Mouse (Mus musculus) stomach, postnatal 0 days (tissue): ENCODE measurements around the gene Alpk1. TPM values are rescaled to one million over a fixed set of nuclear protein-coding genes. Genes with fewer than 3 reads are reported as not detected.

Experiments
- ATAC-seq: fragments of 200-750 bp; cut with Nextera tagmentation; 2 replicates; pipeline ENCODE4 v1.8.0; 2017; ENCODE audit not compliant: low FRiP score, low TSS enrichment
- DNase-seq: peaks from one replicate; pipeline ENCODE4 v3.0.0-alpha.2; 2016; ENCODE audit warnings: low spot score
- H3K27ac ChIP-seq: fragments of 300-500 bp; sonication (generic); replicated peaks from 2 replicates; pipeline ENCODE4 v1.5.1; 2014; ENCODE audit warnings: mild to moderate bottlenecking, control low read depth
- H3K27me3 ChIP-seq: fragments of 300-500 bp; sonication (generic); 2 replicates; pipeline ENCODE4 v1.6.1; 2014; ENCODE audit warnings: low read length; ENCODE audit not compliant: control insufficient read depth, insufficient read depth
- H3K36me3 ChIP-seq: fragments of 300-500 bp; sonication (generic); 2 replicates; pipeline ENCODE4 v1.6.1; 2014; ENCODE audit warnings: low read length, mixed read lengths; ENCODE audit not compliant: control insufficient read depth, insufficient read depth
- H3K4me1 ChIP-seq: fragments of 300-500 bp; sonication (generic); replicated peaks from 2 replicates; pipeline ENCODE4 v1.6.1; 2014; ENCODE audit warnings: antibody characterized with exemption; ENCODE audit not compliant: control insufficient read depth, insufficient read depth
- H3K4me2 ChIP-seq: fragments of 300-500 bp; sonication (generic); replicated peaks from 2 replicates; pipeline ENCODE4 v1.6.1; 2014; ENCODE audit warnings: low read depth, mild to moderate bottlenecking, control low read depth, moderate library complexity
- H3K4me3 ChIP-seq: fragments of 300-500 bp; sonication (generic); 2 replicates; pipeline ENCODE4 v1.5.1; 2014; ENCODE audit warnings: low read depth, low read length, control low read depth
- H3K9ac ChIP-seq: fragments of 300-500 bp; sonication (generic); 2 replicates; pipeline ENCODE4 v1.6.1; 2014; ENCODE audit warnings: mild to moderate bottlenecking, low read length, control low read depth, mixed read lengths
- H3K9me3 ChIP-seq: fragments of 300-500 bp; sonication (generic); 2 replicates; pipeline ENCODE4 v1.6.1; 2016; ENCODE audit warnings: low read length; ENCODE audit not compliant: control insufficient read depth
- CTCF ChIP-seq: IDR thresholded peaks from 2 replicates; pipeline ENCODE4 v1.5.1; 2016; ENCODE audit warnings: antibody characterized with exemption, low read depth, mild to moderate bottlenecking, moderate library complexity
- EP300 ChIP-seq: optimal IDR thresholded peaks from 2 replicates; pipeline ENCODE3; 2016; ENCODE audit warnings: antibody characterized with exemption
- WGBS: fragments of 180-500 bp; shearing (Covaris S2); extraction: QIAGEN DNeasy Blood & Tissue Kit; methylation state at CpG from one replicate; pipeline ENCODE4 v1.1.7; 2014; 5-methylcytosine and 5-hydroxymethylcytosine counted together
- polyA plus RNA-seq: library from polyadenylated mRNA; unstranded; fragments of >200 nt; fragmentation: Nextera tagmentation; extraction: Ambion mirVana; gene quantifications from 2 replicates; pipeline ENCODE4 v1.2.1, GENCODE M21; 2015

The Alpk1 gene
- polyA plus RNA-seq, 1 experiment from 2014 or later = 1.5 TPM

GRCm38 (mm10) chr3:127640762-127641700, 139.3 kb downstream of the Alpk1 start:
- Histone ChIP-seq H3K4me3 (no peak overlapping the region), H3K4me2 (no peak overlapping the region), H3K36me3 (no peaks in the 10 kb centered on the region), H3K9me3 (no peaks in the 10 kb centered on the region), H3K9ac (no peak overlapping the region), H3K4me1 (no peaks in the 10 kb centered on the region), H3K27me3 (peaks cover 16% of the 10 kb centered on the region), H3K27ac (no peak overlapping the region)
- no peak for TF ChIP-seq EP300
- no peak for TF ChIP-seq CTCF
- DNase-seq (no peak), ATAC-seq (no peak)
- 5% methylated on average over 37 of the region's 37 CpGs for WGBS

DNA sequence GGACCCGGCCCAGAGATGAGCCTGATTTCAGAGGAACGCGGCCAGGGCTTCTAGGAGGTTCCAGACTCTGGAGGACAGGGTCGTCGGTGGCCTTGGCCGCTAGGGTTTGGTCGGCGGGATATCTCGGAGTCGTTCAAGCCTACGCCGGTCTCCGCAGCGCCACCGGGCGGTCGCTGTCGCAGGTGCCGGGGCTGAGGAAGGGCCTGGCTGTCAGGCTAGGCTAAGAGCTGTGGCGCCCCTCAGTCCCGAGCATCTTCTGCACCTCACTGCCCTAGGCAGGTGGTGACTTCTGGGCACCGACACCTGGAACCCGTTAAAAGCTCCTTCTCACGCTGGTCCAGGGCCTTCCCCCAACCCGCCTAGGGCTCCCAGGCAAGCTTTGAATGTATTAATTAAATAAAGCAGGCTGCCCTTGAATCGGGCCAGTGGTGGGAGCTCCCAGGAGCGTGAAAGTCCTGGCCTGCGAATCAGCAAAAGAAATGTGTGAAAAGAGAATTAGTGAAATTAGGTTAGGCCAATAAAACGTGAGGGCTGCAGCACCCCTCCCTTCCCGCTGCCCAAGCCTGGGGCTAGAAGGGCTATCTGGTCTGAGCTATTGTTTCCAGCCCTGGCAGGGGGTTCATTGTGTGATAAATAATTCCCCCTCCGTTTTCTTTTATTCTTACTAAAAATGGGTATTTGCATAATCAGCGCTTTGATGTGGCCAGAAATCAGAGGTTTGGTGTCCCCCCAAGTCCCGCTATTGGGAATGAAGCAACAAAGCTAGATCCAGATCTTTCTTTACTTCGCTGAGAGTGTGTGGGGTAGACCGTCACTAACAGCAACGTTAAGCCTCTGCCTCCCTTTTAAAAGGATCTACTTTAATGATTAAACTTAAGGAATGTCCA, 140.2 kb downstream of the Alpk1 start:
- 4% methylated on average over 31 of the region's 36 CpGs for WGBS

GRCm38 (mm10) chr3:127634984-127635349, 145.4 kb downstream of the Alpk1 start:
- TF ChIP-seq EP300 = no peak
- TF ChIP-seq CTCF = no peak
- Histone ChIP-seq H3K4me1 (0 out of 2 replicates have a peak, but pooled peaks cover 6% of the 10 kb centered on the region), H3K27ac (no peak overlapping the region), H3K36me3 (no peaks in the 10 kb centered on the region), H3K4me2 (no peak overlapping the region), H3K4me3 (no peak overlapping the region; the same call in 1 of the 2 replicates), H3K9ac (no peak overlapping the region), H3K9me3 (no peaks in the 10 kb centered on the region), H3K27me3 (peaks cover 34% of the 10 kb centered on the region)
- ATAC-seq (no peak), DNase-seq (no peak)
- WGBS = 6% methylated on average over 3 of the region's 3 CpGs

More for the DNA sequence above, 140.2 kb downstream of the Alpk1 start:
- H3K36me3 ChIP-seq = no peaks in the 10 kb centered on the region
- no peak overlapping the region for H3K4me3 ChIP-seq
- TF ChIP-seq EP300 = no peak
- TF ChIP-seq CTCF = peak; percentile 68
- no peak overlapping the region for H3K4me2 ChIP-seq
- ATAC-seq (peak; percentile 56), DNase-seq (peak; percentile 48)
- H3K4me1 ChIP-seq = no peaks in the 10 kb centered on the region
- peaks cover 18% of the 10 kb centered on the region for H3K27me3 ChIP-seq
- no peak overlapping the region for H3K9ac ChIP-seq
- H3K27ac ChIP-seq = no peak overlapping the region
- no peaks in the 10 kb centered on the region for H3K9me3 ChIP-seq

GRCm38 (mm10) chr3:127634101-127634983, 146.0 kb downstream of the Alpk1 start:
- peak; percentile 81 for DNase-seq
- WGBS = under 1% methylated on average over 56 of the region's 58 CpGs
- Histone ChIP-seq H3K4me2 (peak overlapping the region; percentile 70), H3K9me3 (no peaks in the 10 kb centered on the region), H3K4me3 (peak overlapping the region; percentile 43), H3K27me3 (peaks cover 34% of the 10 kb centered on the region), H3K9ac (no peak overlapping the region), H3K4me1 (0 out of 2 replicates have a peak, but pooled peaks cover 6% of the 10 kb centered on the region), H3K27ac (no peak overlapping the region), H3K36me3 (no peaks in the 10 kb centered on the region)
- ATAC-seq = peak; percentile 86
- TF ChIP-seq CTCF (peak; percentile 90), EP300 (no peak)
